Mouse (Mus musculus) urinary bladder, postnatal 36 days (tissue): ENCODE measurements around the gene Mpv17l2.

Experiments
- DNase-seq, 2 experiments: peaks; one replicate each; pipeline ENCODE4 v3.0.0; 2022; ENCODE audit warnings: low spot score in 2 of 2, mixed read lengths in 1 of 2

Gene Mpv17l2

GRCm38 (mm10) chr8:70760775-70761406, at the start of gene Mpv17l2:
TSS of gene Mpv17l2 (minus strand) at chr8:70760946.
- DNase-seq: peak; percentile 90 to 95

- no peak for DNase-seq
Observed at GRCm38 (mm10) chr8:70808955-70809701, 48.4 kb upstream of the Mpv17l2 start.

- no peak for DNase-seq
Observed at GRCm38 (mm10) chr8:70808239-70808638, 47.5 kb upstream of the Mpv17l2 start, which contains the start of gene Il12rb1. TSS of gene Il12rb1 (plus strand) at chr8:70808449.

- DNase-seq: no peak
Observed at GRCm38 (mm10) chr8:70807304-70807703, 46.6 kb upstream of the Mpv17l2 start.

GRCm38 (mm10) chr8:70806541-70806940, 45.8 kb upstream of the Mpv17l2 start:
- DNase-seq: no peak

- peak; percentile 79 to 89 for DNase-seq
Observed at GRCm38 (mm10) chr8:70804481-70805206, 43.9 kb upstream of the Mpv17l2 start, which contains the start of gene Mast3. TSS of gene Mast3 (minus strand) at chr8:70805054.

- DNase-seq: peak; percentile 18 to 40
Observed at GRCm38 (mm10) chr8:70803761-70804480, 43.2 kb upstream of the Mpv17l2 start.

- DNase-seq: no peak
Observed at GRCm38 (mm10) chr8:70802786-70803510, 42.2 kb upstream of the Mpv17l2 start.

GRCm38 (mm10) chr8:70801830-70802229, 41.1 kb upstream of the Mpv17l2 start:
- no peak for DNase-seq

- DNase-seq: no peak
Observed at GRCm38 (mm10) chr8:70801156-70801555, 40.4 kb upstream of the Mpv17l2 start.

GRCm38 (mm10) chr8:70800648-70801047, 39.9 kb upstream of the Mpv17l2 start:
- no peak for DNase-seq

- DNase-seq: peak in 1 of 2 experiments; percentile 62
Observed at GRCm38 (mm10) chr8:70798281-70798680, 37.5 kb upstream of the Mpv17l2 start.

- peak; percentile 87 to 90 for DNase-seq
Observed at GRCm38 (mm10) chr8:70797081-70798070, 36.6 kb upstream of the Mpv17l2 start.

GRCm38 (mm10) chr8:70796403-70797080, 35.8 kb upstream of the Mpv17l2 start:
- no peak for DNase-seq

GRCm38 (mm10) chr8:70795370-70795769, 34.6 kb upstream of the Mpv17l2 start:
- DNase-seq: no peak

- no peak for DNase-seq
Observed at GRCm38 (mm10) chr8:70794215-70794614, 33.5 kb upstream of the Mpv17l2 start.

- DNase-seq: peak; percentile 71 to 78
Observed at GRCm38 (mm10) chr8:70792700-70793099, 32.0 kb upstream of the Mpv17l2 start.

GRCm38 (mm10) chr8:70791975-70792691, 31.4 kb upstream of the Mpv17l2 start:
- DNase-seq: peak; percentile 98 to 99
